Mouse (Mus musculus): ENCODE data around the gene Gpr68. TPM values are rescaled to one million over a fixed set of nuclear protein-coding genes. Genes with fewer than 3 reads are reported as not detected.

Gene Gpr68
- polyA plus RNA-seq, 1 experiment from 2014 or later, result 0.26 TPM

DNA sequence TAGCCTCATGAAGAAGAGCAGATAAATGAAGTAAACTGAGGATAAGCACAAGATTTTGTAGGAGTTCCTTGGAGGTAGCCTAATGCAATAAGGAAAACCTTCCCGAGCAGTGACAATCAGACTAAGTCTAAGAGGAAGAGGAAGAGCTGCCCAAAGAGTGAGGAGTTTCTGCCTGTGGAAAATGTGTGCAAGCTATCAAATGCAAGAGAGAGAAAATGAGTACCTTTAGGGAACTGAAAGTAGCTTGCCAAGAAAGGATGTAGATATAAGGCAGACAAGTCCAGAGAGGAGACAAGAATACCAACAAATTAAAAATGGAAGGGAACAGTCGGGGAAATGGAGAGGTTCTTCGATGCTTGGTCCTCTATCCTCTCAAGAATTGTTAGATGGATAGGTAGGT is 22.4 kb downstream of the Gpr68 start:
- H3K9me3 ChIP-seq, result no peaks in the 10 kb centered on the region
- 0 out of 2 replicates have a peak, but pooled peaks cover 2% of the 10 kb centered on the region for H3K4me1 ChIP-seq
- H3K4me3 ChIP-seq (replicated peaks), result no peak overlapping the region
- 90% methylated on average over 3 of the region's 3 CpGs for WGBS
- no peak overlapping the region for H3K27ac ChIP-seq
- no peak for ATAC-seq (ENCODE audit: low FRiP score)
- no peaks in the 10 kb centered on the region for H3K27me3 ChIP-seq
- H3K4me2 ChIP-seq, result no peak overlapping the region
- no peaks in the 10 kb centered on the region for H3K36me3 ChIP-seq (replicated peaks)
- H3K9ac ChIP-seq, result no peak overlapping the region

DNA sequence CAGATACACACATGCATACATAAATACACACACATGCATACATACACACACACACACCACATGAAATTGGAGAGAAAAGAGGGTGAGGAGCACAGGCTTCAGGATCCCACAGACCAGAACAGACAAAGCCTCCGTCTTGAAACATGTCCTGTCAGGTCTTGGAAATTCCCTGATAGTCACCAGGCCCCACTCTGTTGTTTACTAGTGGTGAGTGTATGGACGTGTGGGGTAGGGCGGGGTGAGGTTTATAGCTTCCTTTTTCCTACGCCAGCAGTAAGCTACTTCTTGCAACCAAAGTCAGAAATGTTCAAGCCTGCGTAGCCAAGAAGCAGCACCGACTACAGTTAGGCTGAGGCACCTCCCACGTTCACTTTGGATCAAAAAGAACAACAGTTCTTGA is 24.8 kb downstream of the Gpr68 start:
- ATAC-seq (ENCODE audit: low FRiP score), result no peak
- H3K36me3 ChIP-seq (replicated peaks), result no peaks in the 10 kb centered on the region
- H3K9ac ChIP-seq, result no peak overlapping the region
- WGBS, result 84% methylated on average over 7 of the region's 7 CpGs
- H3K4me2 ChIP-seq, result no peak overlapping the region
- no peaks in the 10 kb centered on the region for H3K27me3 ChIP-seq
- no peaks in the 10 kb centered on the region for H3K9me3 ChIP-seq
- H3K4me3 ChIP-seq (replicated peaks), result no peak overlapping the region
- 0 out of 2 replicates have a peak, but pooled peaks cover 2% of the 10 kb centered on the region for H3K4me1 ChIP-seq
- H3K27ac ChIP-seq, result no peak overlapping the region

GRCm38 (mm10) chr12:100878556-100878955 is 29.4 kb downstream of the Gpr68 start:
- Histone ChIP-seq H3K27ac (no peak overlapping the region), H3K4me2 (no peak overlapping the region), H3K36me3 (replicated peaks) (no peaks in the 10 kb centered on the region), H3K9me3 (no peaks in the 10 kb centered on the region), H3K4me1 (no peaks in the 10 kb centered on the region), H3K27me3 (no peaks in the 10 kb centered on the region), H3K9ac (no peak overlapping the region), H3K4me3 (replicated peaks) (no peak overlapping the region)
- 93% methylated on average over 16 of the region's 16 CpGs for WGBS
- no peak for ATAC-seq (ENCODE audit: low FRiP score)

- no peaks in the 10 kb centered on the region for H3K9me3 ChIP-seq
- ATAC-seq (ENCODE audit: low FRiP score), result no peak
- no peak overlapping the region for H3K4me3 ChIP-seq (replicated peaks)
- no peak overlapping the region for H3K9ac ChIP-seq
- no peaks in the 10 kb centered on the region for H3K36me3 ChIP-seq (replicated peaks)
- H3K4me1 ChIP-seq, result no peaks in the 10 kb centered on the region
- H3K4me2 ChIP-seq, result no peak overlapping the region
- 77% methylated on average over 6 of the region's 6 CpGs for WGBS
- H3K27me3 ChIP-seq, result no peaks in the 10 kb centered on the region
- H3K27ac ChIP-seq, result no peak overlapping the region
These were observed 30.1 kb downstream of the Gpr68 start for GRCm38 (mm10) chr12:100877936-100878335.

- no peak for ATAC-seq (ENCODE audit: low FRiP score)
- 78% methylated on average over 5 of the region's 6 CpGs for WGBS
- Histone ChIP-seq H3K4me3 (replicated peaks) (no peak overlapping the region), H3K4me1 (no peaks in the 10 kb centered on the region), H3K27ac (no peak overlapping the region), H3K9ac (no peak overlapping the region), H3K4me2 (no peak overlapping the region), H3K9me3 (no peaks in the 10 kb centered on the region), H3K27me3 (no peaks in the 10 kb centered on the region), H3K36me3 (replicated peaks) (no peaks in the 10 kb centered on the region)
These were observed 32.0 kb downstream of the Gpr68 start for GRCm38 (mm10) chr12:100875960-100876359.

DNA sequence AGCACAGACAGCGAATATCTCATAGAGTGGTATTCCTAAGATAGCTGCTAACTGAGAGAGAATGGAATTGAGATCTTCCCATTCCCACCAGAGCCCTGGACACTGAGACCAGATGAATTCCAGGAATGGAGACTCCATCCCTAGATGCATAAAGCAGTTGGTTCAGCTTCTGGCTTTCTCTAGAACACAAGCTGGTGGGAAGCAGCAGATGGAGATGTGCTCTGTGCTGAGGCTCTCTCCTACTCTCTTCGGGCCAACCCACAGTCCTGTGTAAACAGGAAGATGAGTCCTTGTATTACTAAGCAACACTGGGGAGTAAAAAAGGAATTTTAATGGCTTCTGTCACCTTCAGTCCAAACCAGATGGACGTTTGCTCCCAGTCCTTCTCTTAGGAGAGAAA is 32.4 kb downstream of the Gpr68 start:
- no peaks in the 10 kb centered on the region for H3K4me1 ChIP-seq
- H3K36me3 ChIP-seq (replicated peaks), result no peaks in the 10 kb centered on the region
- WGBS, result 68% methylated on average over 3 of the region's 3 CpGs
- no peak overlapping the region for H3K4me2 ChIP-seq
- H3K27me3 ChIP-seq, result no peaks in the 10 kb centered on the region
- H3K27ac ChIP-seq, result no peak overlapping the region
- no peak overlapping the region for H3K4me3 ChIP-seq (replicated peaks)
- no peaks in the 10 kb centered on the region for H3K9me3 ChIP-seq
- no peak for ATAC-seq (ENCODE audit: low FRiP score)
- no peak overlapping the region for H3K9ac ChIP-seq

- Histone ChIP-seq H3K9ac (no peak overlapping the region), H3K9me3 (no peaks in the 10 kb centered on the region), H3K27me3 (no peaks in the 10 kb centered on the region), H3K4me2 (no peak overlapping the region), H3K27ac (no peak overlapping the region), H3K4me1 (no peaks in the 10 kb centered on the region), H3K4me3 (replicated peaks) (no peak overlapping the region), H3K36me3 (replicated peaks) (no peaks in the 10 kb centered on the region)
- 82% methylated on average over 3 of the region's 3 CpGs for WGBS
- ATAC-seq (ENCODE audit: low FRiP score), result no peak
These were observed 34.4 kb downstream of the Gpr68 start for GRCm38 (mm10) chr12:100873612-100874011.

DNA sequence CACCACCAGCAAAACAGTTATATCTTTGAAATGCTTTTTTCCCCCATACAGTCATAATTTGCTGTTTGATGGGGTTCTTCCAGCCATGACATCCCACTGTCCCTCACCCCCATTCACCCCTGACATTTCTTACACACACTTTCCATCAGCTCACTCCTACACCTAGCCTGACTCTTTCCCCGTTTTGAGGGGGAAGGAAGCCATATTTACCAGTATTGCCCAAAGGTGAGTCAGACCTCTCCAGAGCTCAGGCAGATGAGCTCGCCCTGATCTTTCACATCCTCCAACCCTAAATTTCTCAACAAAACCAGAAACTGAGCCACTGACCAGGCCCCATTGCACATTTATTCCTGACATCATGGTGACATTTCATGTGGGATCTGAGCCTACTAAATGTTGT is 36.2 kb downstream of the Gpr68 start:
- no peak for ATAC-seq (ENCODE audit: low FRiP score)
- WGBS, result 92% methylated on average over 2 of the region's 2 CpGs
- no peak overlapping the region for H3K4me3 ChIP-seq (replicated peaks)

GRCm38 (mm10) chr12:100871234-100871633 is 36.8 kb downstream of the Gpr68 start:
- no peaks in the 10 kb centered on the region for H3K4me1 ChIP-seq
- H3K4me3 ChIP-seq (replicated peaks), result no peak overlapping the region
- H3K9me3 ChIP-seq, result no peaks in the 10 kb centered on the region
- no peak overlapping the region for H3K4me2 ChIP-seq
- H3K36me3 ChIP-seq (replicated peaks), result no peaks in the 10 kb centered on the region
- no peak overlapping the region for H3K27ac ChIP-seq
- no peaks in the 10 kb centered on the region for H3K27me3 ChIP-seq
- 94% methylated on average over 6 of the region's 6 CpGs for WGBS
- H3K9ac ChIP-seq, result no peak overlapping the region
- no peak for ATAC-seq (ENCODE audit: low FRiP score)

More for the DNA sequence above, 36.2 kb downstream of the Gpr68 start:
- Histone ChIP-seq H3K9ac (no peak overlapping the region), H3K4me1 (no peaks in the 10 kb centered on the region), H3K36me3 (replicated peaks) (no peaks in the 10 kb centered on the region), H3K27ac (no peak overlapping the region), H3K4me2 (no peak overlapping the region), H3K9me3 (no peaks in the 10 kb centered on the region), H3K27me3 (no peaks in the 10 kb centered on the region)

GRCm38 (mm10) chr12:100868049-100868622 is 39.9 kb downstream of the Gpr68 start:
- Histone ChIP-seq H3K4me1 (no peaks in the 10 kb centered on the region), H3K4me2 (no peak overlapping the region), H3K9ac (no peak overlapping the region), H3K36me3 (replicated peaks) (no peaks in the 10 kb centered on the region), H3K9me3 (no peaks in the 10 kb centered on the region), H3K27ac (no peak overlapping the region), H3K27me3 (no peaks in the 10 kb centered on the region), H3K4me3 (replicated peaks) (no peak overlapping the region)
- no peak for ATAC-seq (ENCODE audit: low FRiP score)
- WGBS, result 56% methylated on average over 4 of the region's 4 CpGs

DNA sequence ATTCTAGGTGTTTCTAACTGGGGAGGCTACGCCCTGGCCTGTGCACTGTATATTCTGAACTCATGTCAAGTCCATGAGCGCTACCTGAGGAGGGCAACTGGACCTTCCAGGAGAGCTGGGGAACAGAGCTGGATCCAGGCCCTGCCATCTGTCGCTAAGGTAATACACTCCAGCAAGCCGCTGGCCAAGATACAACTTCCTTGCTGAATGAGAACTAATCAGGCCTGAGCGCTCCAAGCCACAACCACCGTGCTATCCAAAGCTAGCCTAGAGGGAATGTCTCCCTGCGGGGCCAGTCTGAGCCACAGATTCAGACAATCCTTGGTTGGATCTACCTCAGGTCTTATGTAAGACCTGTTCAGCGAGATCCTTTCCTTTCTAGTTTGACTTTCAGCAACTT is 40.9 kb downstream of the Gpr68 start:
- no peaks in the 10 kb centered on the region for H3K9me3 ChIP-seq
- WGBS, result 92% methylated on average over 8 of the region's 8 CpGs
- no peaks in the 10 kb centered on the region for H3K4me1 ChIP-seq
- ATAC-seq (ENCODE audit: low FRiP score), result no peak
- no peak overlapping the region for H3K4me2 ChIP-seq
- no peak overlapping the region for H3K9ac ChIP-seq
- H3K27me3 ChIP-seq, result no peaks in the 10 kb centered on the region
- no peak overlapping the region for H3K27ac ChIP-seq
- no peak overlapping the region for H3K4me3 ChIP-seq (replicated peaks)
- no peaks in the 10 kb centered on the region for H3K36me3 ChIP-seq (replicated peaks)

DNA sequence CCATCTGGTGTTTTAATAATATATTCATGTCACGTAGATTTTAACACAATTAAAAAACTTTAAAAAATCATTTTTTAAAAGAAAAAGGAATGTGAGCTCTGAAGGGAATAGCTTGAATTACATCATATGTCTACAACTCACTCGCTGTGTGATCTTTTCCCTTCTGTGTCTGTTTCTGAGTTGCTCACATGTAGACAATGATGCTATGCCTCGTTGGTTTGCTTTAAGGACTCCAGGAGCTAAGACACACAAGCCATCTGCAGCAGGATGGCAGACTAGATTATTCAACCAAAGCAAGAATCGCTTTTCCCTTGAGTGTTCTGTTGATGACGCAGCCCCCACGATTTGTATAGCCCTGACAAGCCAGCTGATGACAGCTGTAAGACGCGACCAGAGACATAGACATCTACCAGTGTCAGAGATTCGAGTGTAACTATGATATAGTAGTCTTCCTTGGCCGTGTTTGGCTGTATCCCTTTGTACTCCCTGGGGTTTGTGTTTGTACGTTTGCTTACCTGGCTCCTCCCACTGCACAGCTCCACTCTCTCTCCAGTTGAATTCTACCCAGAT is 42.4 kb downstream of the Gpr68 start:
- Histone ChIP-seq H3K36me3 (replicated peaks) (no peaks in the 10 kb centered on the region), H3K27me3 (no peaks in the 10 kb centered on the region), H3K27ac (no peak overlapping the region), H3K9ac (no peak overlapping the region), H3K9me3 (no peaks in the 10 kb centered on the region), H3K4me1 (no peaks in the 10 kb centered on the region), H3K4me3 (replicated peaks) (no peak overlapping the region), H3K4me2 (no peak overlapping the region)
- 81% methylated on average over 11 of the region's 11 CpGs for WGBS
- ATAC-seq (ENCODE audit: low FRiP score), result no peak

- H3K9ac ChIP-seq, result no peak overlapping the region
These were observed 42.9 kb downstream of the Gpr68 start for GRCm38 (mm10) chr12:100865072-100865471.

More at GRCm38 (mm10) chr12:100865072-100865471, 42.9 kb downstream of the Gpr68 start:
- Histone ChIP-seq H3K36me3 (replicated peaks) (no peaks in the 10 kb centered on the region), H3K4me2 (no peak overlapping the region), H3K27me3 (no peaks in the 10 kb centered on the region), H3K27ac (no peak overlapping the region), H3K4me3 (replicated peaks) (no peak overlapping the region), H3K4me1 (no peaks in the 10 kb centered on the region), H3K9me3 (no peaks in the 10 kb centered on the region)
- no peak for ATAC-seq (ENCODE audit: low FRiP score)

All from forebrain, embryonic 12.5 days (tissue).